Mouse (Mus musculus) spleen, postnatal 36 days (tissue): Measurements from ENCODE around the gene Klhl5.
"Not testable (repeated sequence)": the region's sequence is repeated elsewhere in the genome, so short reads cannot be mapped to it uniquely, and the experiment has no call there.

ENCODE experiments used
- DNase-seq, 2 experiments: peaks; one replicate each; pipeline ENCODE4 v3.0.0; 2022; ENCODE audit warnings: low spot score in 2 of 2, mixed read lengths in 1 of 2

Gene Klhl5

GRCm38 (mm10) chr5:65096805-65097204 lies 10.5 kb upstream of the Klhl5 start:
- no peak for DNase-seq

GRCm38 (mm10) chr5:65097457-65097856 lies 9.9 kb upstream of the Klhl5 start:
- DNase-seq = no peak

DNA sequence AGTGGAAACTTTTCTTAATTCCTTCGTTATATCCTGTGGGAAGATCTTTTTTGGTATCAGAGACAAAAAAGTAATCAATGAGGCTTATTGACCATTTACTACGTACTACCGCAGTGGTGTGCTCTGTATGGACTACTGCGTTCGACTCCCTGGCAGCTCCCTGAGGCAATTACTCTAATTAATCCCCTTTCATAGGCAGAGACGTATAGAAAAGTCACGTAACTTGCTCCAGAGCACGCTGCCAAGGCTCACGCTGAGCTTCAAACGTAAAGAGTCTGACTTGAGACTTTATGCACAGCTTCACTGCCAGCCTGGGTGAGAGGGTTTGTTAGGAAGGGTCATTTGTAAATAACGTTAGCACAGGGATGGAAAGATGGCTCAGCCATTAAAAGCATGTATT lies 7.3 kb upstream of the Klhl5 start:
- DNase-seq = no peak

- DNase-seq = no peak
Observed at GRCm38 (mm10) chr5:65101209-65101608, 6.1 kb upstream of the Klhl5 start.

DNA sequence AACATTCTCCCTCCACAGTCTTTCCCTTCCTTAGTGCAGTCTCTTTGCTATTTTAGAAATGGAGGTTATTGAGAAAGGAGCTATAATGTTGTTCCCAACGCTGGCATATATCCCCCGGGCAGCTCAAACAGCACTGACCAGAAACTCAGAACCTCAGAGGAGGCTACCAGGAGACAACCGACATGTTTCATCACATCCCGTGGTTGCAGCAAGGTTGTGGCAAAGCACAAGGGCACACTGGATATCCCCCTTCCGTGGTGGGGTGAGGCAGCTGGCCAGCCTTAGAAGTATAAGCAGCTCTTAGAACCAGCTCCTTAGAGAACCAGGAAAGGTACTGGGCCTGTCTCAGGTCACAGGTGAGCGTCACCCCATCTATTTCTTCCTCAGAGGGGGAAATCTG lies 5.7 kb upstream of the Klhl5 start:
- peak in 1 of 2 experiments; percentile 23 for DNase-seq

DNA sequence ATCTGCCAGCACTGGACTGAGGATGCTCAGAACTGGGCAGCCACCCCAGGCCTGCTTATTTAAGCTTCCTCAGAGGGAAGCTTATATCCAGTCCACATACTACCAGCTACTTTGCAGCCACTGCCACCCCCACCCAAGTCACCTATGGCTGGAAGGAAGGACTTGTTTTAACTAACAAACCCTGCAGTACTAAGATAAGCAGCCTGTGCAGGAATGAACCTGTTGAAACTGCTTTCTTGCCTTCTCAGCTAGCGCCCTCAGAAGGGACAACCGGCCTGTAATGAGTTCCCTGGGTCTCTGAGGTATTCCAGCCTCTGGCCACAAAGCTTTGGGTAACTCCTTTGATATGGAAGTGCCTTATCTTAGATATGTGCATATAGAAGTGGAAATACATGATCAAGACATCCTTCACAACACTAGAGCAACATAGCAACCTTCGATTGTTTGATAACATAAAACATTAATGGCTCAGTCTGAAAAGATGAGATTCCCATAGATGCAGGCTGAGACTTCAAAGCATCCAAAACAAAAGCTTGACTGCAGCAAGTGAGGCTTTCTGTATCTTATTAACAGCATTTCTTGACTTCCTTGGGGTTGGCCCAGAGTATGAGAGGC lies 5.2 kb upstream of the Klhl5 start:
- no peak for DNase-seq

- DNase-seq = peak; percentile 26 to 31
Observed at GRCm38 (mm10) chr5:65102641-65103042, 4.7 kb upstream of the Klhl5 start.

DNA sequence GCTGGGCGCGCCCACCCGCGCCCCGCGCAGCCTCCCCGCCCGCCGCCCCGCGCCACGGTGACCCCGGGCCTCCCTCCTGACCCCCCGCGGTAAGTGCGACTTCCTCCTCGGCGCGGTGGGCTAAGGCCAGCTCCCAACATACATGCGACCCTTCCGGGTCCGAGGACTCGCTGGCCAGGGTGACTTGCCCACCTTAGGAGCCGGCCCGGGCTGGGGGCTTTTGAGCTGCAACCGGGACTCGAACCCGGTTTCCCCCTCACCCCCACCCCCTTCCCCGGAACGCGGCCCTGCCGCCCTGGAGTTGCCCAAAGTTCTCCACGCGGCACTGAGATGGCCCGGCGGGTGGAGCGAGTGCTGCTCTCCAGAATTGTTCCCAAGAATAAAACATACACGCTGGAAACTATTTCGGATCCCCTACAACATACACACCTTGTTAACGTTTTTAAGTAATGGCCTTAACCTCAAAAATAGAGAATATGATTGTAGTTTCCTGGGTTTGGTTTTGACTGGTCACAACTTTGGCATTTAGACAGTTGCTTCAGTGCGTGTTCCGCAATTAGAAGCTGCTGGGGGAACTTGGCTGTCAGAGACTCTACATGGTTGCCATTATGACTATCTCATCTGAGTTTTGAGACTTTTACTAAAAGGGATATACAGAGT lies 564 bp downstream of the Klhl5 start:
- peak; percentile 18 to 41 for DNase-seq

DNA sequence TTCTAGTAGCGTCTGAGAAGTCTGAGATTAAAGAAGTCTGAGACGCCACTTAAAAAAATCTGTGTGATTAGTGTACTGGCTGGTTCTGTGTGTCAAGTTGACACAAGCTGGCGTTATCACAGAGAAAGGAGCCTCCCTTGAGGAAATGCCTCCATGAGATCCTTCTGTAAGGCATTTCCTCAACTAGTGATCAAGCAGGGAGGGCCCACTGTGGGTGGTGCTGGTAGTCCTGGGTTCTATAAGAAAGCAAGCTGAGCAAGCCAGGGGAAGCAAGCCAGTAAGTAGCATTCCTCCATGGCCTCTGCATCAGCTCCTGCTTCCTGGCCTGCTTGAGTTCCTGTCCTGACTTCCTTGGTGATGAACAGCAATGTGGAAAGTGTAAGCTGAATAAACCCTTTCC lies 4.9 kb downstream of the Klhl5 start:
- DNase-seq = not testable (repeated sequence)

GRCm38 (mm10) chr5:65113323-65113722 lies 6.0 kb downstream of the Klhl5 start:
- DNase-seq = peak in 1 of 2 experiments; percentile 22

GRCm38 (mm10) chr5:65116789-65117188 lies 9.4 kb downstream of the Klhl5 start:
- peak in 1 of 2 experiments; percentile 31 for DNase-seq

- DNase-seq = no peak
Observed at GRCm38 (mm10) chr5:65119495-65119894, 12.2 kb downstream of the Klhl5 start.

GRCm38 (mm10) chr5:65119918-65120317 lies 12.6 kb downstream of the Klhl5 start:
- DNase-seq = peak in 1 of 2 experiments; percentile 20

- DNase-seq = no peak
Observed at GRCm38 (mm10) chr5:65122616-65123015, 15.3 kb downstream of the Klhl5 start.

GRCm38 (mm10) chr5:65126137-65126536 lies 18.8 kb downstream of the Klhl5 start:
- no peak for DNase-seq

DNA sequence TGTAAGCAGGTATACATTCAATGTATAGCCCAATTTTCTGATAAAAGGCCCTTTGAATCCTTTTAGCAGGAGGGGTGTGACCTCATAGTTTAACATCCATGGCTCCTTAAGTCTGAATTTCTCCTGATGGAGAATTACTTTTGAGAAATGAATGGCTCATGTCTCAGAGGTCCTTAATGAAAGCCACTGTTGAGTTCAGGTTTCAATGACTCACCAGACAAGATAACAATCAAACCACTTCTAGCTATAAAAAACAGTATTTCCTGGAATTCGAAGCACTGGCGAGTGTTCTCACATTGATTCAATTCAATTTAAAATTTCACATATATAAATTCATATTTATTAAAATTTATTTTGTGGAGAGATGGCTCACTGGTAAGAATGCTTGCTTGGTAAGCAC lies 21.1 kb downstream of the Klhl5 start:
- DNase-seq = no peak

GRCm38 (mm10) chr5:65130528-65131210 lies 23.3 kb downstream of the Klhl5 start:
- DNase-seq = no peak

- no peak for DNase-seq
Observed at GRCm38 (mm10) chr5:65131211-65131879, 24.0 kb downstream of the Klhl5 start.

DNA sequence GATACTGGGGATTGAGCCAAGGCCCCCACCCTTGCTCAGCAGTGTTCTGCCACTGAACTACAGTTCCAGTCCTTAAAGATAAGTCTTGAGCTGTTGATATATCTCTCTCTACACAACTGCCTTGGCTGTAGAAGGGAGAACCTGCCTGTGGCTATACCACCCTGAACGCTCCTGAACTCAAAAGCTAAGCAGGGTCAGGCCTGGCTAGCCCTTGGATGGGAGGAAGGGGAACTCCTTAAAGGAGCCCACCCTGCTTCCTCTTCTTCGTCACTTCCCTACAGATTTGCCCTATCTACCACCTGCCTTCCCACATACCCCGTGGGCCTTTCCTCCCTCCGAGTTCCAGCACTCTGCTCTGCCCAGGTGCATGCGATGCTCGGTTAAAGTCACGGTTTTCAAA lies 28.8 kb downstream of the Klhl5 start:
- DNase-seq = no peak

DNA sequence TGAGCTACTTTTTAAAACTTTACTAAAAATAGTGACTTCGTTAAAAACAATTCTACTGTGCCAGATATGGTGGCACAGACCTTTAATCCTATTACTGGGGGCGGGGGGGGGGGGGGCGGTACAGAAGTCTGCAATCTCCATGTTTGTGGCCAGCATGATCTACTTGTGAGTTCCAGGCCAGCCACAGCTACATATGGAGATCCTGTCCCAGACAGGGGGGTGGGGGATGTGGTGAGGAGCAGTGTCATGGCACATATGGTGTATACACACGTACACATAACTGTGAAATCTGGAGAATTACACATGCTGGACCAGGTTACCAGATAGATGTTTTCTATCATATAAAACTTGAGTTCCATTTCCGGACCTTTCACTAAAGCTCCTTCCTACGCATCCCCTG lies 29.7 kb downstream of the Klhl5 start:
- DNase-seq = no peak

DNA sequence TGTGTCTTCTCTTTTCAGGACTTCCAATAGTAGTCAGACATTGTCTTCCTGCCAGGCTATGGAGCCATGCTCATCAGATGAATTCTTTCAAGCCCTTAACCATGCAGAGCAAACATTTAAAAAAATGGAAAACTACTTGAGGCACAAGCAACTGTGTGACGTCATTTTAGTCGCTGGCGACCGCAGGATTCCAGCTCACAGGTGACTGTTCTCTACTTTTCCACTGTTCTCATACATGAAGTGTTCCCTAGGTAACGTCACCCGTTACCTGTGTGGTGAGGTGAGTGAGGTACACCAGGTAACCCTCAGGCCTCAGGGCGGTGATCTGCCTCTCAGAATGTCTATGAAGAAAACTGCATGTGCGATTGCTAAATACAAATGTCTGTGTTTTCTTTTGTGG lies 33.9 kb downstream of the Klhl5 start:
- no peak for DNase-seq

GRCm38 (mm10) chr5:65142247-65142646 lies 34.9 kb downstream of the Klhl5 start:
- no peak for DNase-seq
